Mouse (Mus musculus): ENCODE measurements around the gene Mtfr1l. TPM values are rescaled to one million over a fixed set of nuclear protein-coding genes. Genes with fewer than 3 reads are reported as not detected.
A peak's percentile ranks its signal among the peaks of the same experiment; 100 is the strongest.

Mtfr1l gene
- 10 to 100 TPM; 86.0 to 87.7 TPM for polyA plus RNA-seq (2017; shearing (Covaris generic))

DNA sequence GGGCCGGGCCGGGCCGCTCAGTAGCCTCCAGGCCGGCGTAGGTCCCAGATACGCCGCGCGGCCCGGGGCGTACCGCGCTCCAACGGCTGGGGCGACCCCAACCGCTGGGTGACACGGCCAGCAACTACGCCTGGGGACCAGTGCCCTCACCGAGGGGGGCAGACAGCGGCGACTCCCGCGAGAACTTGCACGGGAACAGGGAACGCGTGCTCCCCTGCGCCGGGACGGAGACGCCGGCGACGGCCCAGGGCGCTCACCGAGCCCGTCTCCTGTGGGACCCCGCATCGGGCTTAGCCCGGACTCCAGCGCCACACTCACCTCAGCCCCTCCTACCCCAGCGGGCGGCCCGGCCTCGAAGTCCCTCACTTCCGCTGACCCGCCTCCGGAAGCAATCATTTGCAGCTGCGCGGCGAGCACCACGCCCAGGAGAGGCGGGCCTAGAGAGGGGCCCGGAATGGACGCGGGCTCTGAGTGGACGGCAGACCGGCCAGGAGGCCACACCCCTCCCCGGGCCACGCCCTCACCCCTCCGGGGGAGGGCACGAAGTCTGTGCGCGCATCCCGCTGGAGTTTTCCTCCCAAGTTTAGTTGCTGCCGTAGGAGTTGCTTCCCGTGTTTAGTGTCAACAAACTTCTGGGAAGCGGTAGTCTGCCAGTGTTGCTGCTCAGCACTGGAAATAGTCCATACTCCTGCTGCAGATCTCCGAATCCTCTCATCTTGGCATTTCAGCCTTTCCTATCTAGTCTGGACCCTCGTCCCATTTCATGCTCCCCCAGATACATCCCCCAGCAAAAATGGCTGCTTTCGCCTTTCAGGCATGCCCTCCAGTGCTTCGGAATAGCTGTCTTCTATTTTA is at the start of gene Mtfr1l:
TSS of gene Mtfr1l (minus strand) at position 456 of the 855 bp plus-strand sequence.
- ATAC-seq: peak; percentile 88

DNA sequence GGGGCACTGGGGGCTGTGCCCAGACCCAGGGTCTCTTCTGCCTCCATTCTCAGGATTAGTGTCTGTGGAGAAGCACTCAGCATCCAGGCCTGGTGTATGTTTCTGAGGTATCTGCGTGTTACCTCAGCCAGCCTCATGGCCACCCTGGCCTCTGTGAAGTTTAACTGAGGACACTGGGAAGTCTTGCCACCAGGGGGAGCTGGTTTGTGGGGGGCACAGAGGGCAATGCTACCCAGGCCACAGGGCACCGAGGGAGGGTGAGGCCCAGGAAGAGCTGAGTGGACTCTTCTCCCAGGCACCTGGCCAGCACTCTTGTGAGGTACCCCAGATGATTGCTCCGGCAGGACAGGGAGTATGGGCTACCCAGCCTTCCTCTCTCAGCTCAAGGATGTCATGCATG is 48.3 kb upstream of the Mtfr1l start:
- no peak for ATAC-seq

- no peak for ATAC-seq
Measured at GRCm38 (mm10) chr4:134581365-134581764, 46.2 kb upstream of the Mtfr1l start.

- ATAC-seq: no peak
Measured at GRCm38 (mm10) chr4:134580351-134581148, 45.4 kb upstream of the Mtfr1l start.

DNA sequence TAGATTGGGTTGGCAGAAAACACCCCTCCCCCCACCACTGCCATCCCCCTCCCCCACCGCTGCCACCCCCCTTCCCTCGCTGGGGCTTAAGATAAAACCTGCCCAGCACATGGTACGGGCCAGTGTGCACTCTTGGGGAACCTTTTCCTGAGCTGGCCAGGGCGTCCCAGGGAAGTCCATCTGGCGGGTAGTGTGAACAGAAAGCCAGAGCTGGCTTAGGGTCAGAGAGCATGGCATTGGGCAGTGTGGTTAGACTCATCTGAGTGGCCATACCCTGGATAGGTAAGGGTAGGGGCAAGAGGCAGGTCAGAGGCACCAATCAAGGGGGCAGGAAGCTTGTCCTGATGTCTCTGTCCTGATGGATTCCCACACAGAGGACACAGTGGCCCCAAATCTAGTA is 44.4 kb upstream of the Mtfr1l start:
- ATAC-seq: no peak

DNA sequence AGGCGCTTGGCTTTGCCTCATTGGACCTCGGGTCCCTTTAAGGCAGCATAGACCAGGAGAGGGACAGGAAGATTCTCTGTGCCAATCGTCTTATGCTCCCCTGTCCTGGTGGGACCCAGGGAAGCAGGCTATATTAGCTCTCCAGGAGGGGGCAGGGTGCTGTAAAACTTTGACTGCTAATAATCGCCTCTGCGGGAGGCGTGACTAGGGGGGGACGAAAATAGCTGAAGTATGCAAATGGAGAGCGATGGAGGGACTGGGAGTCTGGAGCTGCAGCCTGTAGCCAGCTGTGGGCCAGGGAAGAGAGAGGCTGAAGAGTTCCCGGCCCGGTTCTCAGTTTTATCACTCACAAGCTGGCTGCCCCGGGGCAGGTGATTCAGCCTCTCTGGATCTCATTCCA is 44.0 kb upstream of the Mtfr1l start:
- ATAC-seq: no peak

- ATAC-seq: no peak
Measured at GRCm38 (mm10) chr4:134578407-134578806, 43.2 kb upstream of the Mtfr1l start.

- ATAC-seq: no peak
Measured at GRCm38 (mm10) chr4:134577281-134577680, 42.1 kb upstream of the Mtfr1l start.

DNA sequence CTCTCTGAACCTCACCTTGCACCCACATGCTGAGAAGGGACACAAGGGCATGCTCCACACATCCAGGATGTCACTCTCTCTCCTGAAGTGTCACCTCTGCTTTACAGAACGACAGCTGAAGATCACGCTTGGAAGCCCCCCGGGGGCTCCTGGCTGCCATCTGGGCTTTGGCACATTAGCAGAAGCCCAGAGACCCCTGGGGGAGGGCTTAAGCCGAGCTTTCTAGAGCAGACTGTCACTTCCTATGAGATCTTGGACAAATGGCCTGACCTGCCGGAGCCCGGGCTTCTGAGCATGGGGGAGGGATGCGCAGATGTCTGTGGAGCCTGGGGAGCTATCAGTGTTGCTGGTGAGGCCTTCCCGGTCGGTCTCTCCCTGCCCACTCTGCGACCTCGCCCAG is 40.3 kb upstream of the Mtfr1l start:
- ATAC-seq: no peak

GRCm38 (mm10) chr4:134572449-134573300 is 37.5 kb upstream of the Mtfr1l start:
- no peak for ATAC-seq

DNA sequence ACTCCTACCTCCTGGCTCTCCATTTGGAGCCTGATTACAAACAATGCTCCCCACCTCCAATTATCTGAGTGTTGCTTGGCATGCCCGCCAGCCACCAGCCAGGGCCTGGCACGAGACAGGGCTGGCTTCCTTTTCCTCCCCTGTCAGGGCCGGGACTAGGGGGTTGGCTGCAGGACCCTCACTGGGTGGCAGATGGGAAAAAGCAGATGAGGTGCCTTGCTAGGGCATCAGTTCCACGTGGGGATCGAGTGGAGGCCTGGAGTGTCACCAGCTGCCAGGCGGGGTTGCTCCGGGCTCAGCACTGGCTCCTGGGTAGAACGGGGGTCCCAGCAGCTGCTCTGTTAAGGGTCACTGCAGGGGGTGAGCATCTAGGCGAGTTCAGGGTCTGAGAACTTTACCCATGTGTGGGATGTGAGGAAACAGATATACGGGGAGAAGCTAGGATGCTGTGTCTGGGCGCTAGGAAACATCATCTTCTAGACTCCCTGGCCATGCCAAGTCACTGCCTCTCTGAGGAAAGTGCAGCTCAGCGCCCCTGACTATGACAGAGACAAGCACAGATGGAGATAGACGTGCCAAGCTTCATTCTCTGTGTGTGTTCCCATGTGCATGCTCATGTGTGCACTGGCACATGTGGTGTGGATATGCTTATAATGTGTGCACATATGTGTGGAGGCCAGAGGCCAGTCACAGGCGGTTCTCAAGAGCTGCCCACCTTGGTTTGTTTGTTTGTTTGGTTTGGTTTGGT is 35.7 kb upstream of the Mtfr1l start:
- no peak for ATAC-seq

DNA sequence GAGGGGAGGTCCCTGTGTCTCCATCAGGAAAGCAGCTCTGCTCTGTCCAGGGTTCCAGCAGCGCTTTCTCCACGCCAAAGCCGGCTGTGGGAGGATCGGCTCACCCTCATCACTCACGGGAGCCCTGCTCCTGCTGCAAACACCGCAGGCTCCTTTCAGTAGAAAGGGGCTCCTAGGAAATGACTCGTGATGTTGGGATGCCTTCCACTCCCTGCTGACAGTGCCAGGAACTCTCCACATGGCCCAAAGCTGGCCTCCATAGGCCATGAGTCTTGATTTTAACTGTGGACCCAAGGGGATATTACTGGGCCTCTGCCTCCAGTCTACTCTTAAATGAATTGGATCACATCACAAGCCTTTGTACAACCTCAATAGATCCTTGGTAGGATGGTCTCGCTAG is 34.6 kb upstream of the Mtfr1l start:
- no peak for ATAC-seq

GRCm38 (mm10) chr4:134569205-134569604 is 34.0 kb upstream of the Mtfr1l start:
- ATAC-seq: no peak

- ATAC-seq: no peak
Measured at GRCm38 (mm10) chr4:134567377-134568226, 32.4 kb upstream of the Mtfr1l start.

- no peak for ATAC-seq
Measured at GRCm38 (mm10) chr4:134564093-134564492, 28.9 kb upstream of the Mtfr1l start.

GRCm38 (mm10) chr4:134563624-134564023 is 28.4 kb upstream of the Mtfr1l start:
- no peak for ATAC-seq

GRCm38 (mm10) chr4:134562014-134562413 is 26.8 kb upstream of the Mtfr1l start:
- ATAC-seq: no peak

DNA sequence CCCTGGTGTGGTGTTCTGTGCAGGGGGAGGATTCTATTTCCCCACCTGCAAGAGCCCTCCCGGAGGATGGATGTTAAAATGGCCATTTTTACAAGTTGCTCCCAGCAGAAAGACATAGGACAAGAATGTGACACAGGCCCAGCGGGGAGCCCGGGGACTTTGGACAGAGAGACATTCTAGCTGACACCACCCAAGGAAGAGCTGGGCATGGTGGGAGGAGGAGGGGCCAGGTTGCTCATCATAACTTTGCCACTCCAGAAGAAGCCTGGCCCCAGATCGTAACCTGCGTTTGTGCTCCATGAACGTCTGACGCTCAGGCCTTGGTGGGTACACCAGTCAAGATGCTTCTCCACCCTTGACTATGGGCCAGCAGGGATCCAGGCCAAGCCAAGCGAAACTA is 25.5 kb upstream of the Mtfr1l start:
- no peak for ATAC-seq

GRCm38 (mm10) chr4:134559154-134559553 is 24.0 kb upstream of the Mtfr1l start:
- no peak for ATAC-seq

GRCm38 (mm10) chr4:134558570-134559113 is 23.5 kb upstream of the Mtfr1l start:
- no peak for ATAC-seq
